Mouse (Mus musculus) gastrocnemius, postnatal 4 days (tissue): ENCODE measurements around the gene Fgd5. TPM values are rescaled to one million over a fixed set of nuclear protein-coding genes. Genes with fewer than 3 reads are reported as not detected.
"Not testable (repeated sequence)": the region's sequence is repeated elsewhere in the genome, so short reads cannot be mapped to it uniquely, and the experiment has no call there.

Source experiments
- DNase-seq, 2 experiments: peaks; one replicate each; pipeline ENCODE4 v3.0.0; 2021 to 2022; ENCODE audit warnings: low spot score in 2 of 2, mixed read lengths in 2 of 2
- long read RNA-seq, 2 experiments: library from polyadenylated mRNA; stranded (forward); transcript quantifications; one replicate each; pipeline ENCODE4 v2.0.0; 2021
- total RNA-seq, 2 experiments: library from RNA; stranded (reverse); gene quantifications; 2 replicates each; pipeline ENCODE4 v1.2.3; 2021

Gene Fgd5
- total RNA-seq, result 10 to 100 TPM; 22.1 to 25.3 TPM
- long read RNA-seq, experiment 1, full-length matches to known transcripts, result 7 of 11 reads
- long read RNA-seq, experiment 1, partial matches to known transcripts, result 4 of 11 reads
- long read RNA-seq, experiment 1, other reads (novel, unspliced or antisense), result 0 of 11 reads
- long read RNA-seq, experiment 2, full-length matches to known transcripts, result 15 of 19 reads
- long read RNA-seq, experiment 2, partial matches to known transcripts, result 1 of 19 reads
- long read RNA-seq, experiment 2, other reads (novel, unspliced or antisense), result 3 of 19 reads

- peak; percentile 36 to 57 for DNase-seq
Measured at GRCm38 (mm10) chr6:91978371-91979300, at the start of gene Fgd5. Gene Fgd5, plus strand, starts transcription at chr6:91978878.

GRCm38 (mm10) chr6:91931231-91931630 lies 47.4 kb upstream of the Fgd5 start:
- DNase-seq, result no peak

GRCm38 (mm10) chr6:91938491-91938890 lies 40.2 kb upstream of the Fgd5 start:
- DNase-seq, result no peak

- no peak for DNase-seq
Measured at GRCm38 (mm10) chr6:91948426-91948825, 30.3 kb upstream of the Fgd5 start.

- DNase-seq, result not testable (repeated sequence)
Measured at GRCm38 (mm10) chr6:91958015-91958414, 20.7 kb upstream of the Fgd5 start.

- DNase-seq, result no peak
Measured at GRCm38 (mm10) chr6:91960028-91960811, 18.5 kb upstream of the Fgd5 start.

- DNase-seq, result no peak
Measured at GRCm38 (mm10) chr6:91963429-91963828, 15.2 kb upstream of the Fgd5 start.

GRCm38 (mm10) chr6:91965060-91965459 lies 13.6 kb upstream of the Fgd5 start:
- DNase-seq, result no peak

- DNase-seq, result no peak
Measured at GRCm38 (mm10) chr6:91966006-91966405, 12.7 kb upstream of the Fgd5 start.

GRCm38 (mm10) chr6:91972201-91972646 lies 6.5 kb upstream of the Fgd5 start:
- DNase-seq, result peak; percentile 39 to 48

GRCm38 (mm10) chr6:91973972-91974371 lies 4.7 kb upstream of the Fgd5 start:
- DNase-seq, result no peak

GRCm38 (mm10) chr6:91979301-91979996 lies 771 bp downstream of the Fgd5 start:
- no peak for DNase-seq

- no peak for DNase-seq
Measured at GRCm38 (mm10) chr6:91980011-91980410, 1.3 kb downstream of the Fgd5 start.

- DNase-seq, result no peak
Measured at GRCm38 (mm10) chr6:91990101-91990500, 11.4 kb downstream of the Fgd5 start.

- DNase-seq, result no peak
Measured at GRCm38 (mm10) chr6:91992823-91993222, 14.1 kb downstream of the Fgd5 start.

GRCm38 (mm10) chr6:91993795-91994505 lies 15.3 kb downstream of the Fgd5 start:
- no peak for DNase-seq

GRCm38 (mm10) chr6:91996072-91996471 lies 17.4 kb downstream of the Fgd5 start:
- no peak for DNase-seq

GRCm38 (mm10) chr6:92002558-92003285 lies 24.0 kb downstream of the Fgd5 start:
- peak in 1 of 2 experiments; percentile 35 for DNase-seq

GRCm38 (mm10) chr6:92003646-92004045 lies 25.0 kb downstream of the Fgd5 start:
- no peak for DNase-seq
